Mouse (Mus musculus) gonadal fat pad, adult 2 months (tissue): ENCODE measurements around the gene Rasl11a. TPM values are rescaled to one million over a fixed set of nuclear protein-coding genes. Genes with fewer than 3 reads are reported as not detected.
"Not testable (repeated sequence)": the region's sequence is repeated elsewhere in the genome, so short reads cannot be mapped to it uniquely, and the experiment has no call there.

ENCODE experiments used
- DNase-seq: peaks from one replicate; pipeline ENCODE4 v3.0.0-alpha.2; 2012; ENCODE audit warnings: low read depth
- polyA plus RNA-seq: library from polyadenylated mRNA; depleted of rRNA; stranded (reverse); fragments of >200 nt; gene quantifications from 2 replicates; pipeline ENCODE4 v1.2.3, GENCODE M21; 2012

Gene Rasl11a
- polyA plus RNA-seq, 1 experiment = 9.1 TPM

- no peak for DNase-seq
Observed at GRCm38 (mm10) chr5:146844301-146844941, 450 bp upstream of the Rasl11a start.

DNA sequence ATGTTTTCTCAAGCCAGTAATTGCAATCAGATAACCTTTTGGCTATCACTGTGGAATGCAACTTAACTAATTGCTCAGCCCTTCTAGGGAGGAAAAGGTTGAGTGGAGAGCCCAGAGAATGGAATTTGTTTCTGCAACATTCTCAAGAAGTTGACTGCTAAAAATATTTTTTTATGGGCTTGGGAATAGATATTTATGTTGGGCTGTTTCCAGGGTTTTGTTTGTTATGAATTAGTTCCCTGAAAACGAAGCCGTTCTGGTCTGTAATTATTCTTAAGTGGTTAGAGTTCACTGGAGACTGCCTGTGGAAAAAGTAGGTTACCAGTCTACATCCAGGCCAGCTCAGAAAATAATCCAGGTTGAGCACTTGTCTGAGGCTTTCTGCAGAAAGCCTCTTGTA lies 1.6 kb downstream of the Rasl11a start:
- no peak for DNase-seq

DNA sequence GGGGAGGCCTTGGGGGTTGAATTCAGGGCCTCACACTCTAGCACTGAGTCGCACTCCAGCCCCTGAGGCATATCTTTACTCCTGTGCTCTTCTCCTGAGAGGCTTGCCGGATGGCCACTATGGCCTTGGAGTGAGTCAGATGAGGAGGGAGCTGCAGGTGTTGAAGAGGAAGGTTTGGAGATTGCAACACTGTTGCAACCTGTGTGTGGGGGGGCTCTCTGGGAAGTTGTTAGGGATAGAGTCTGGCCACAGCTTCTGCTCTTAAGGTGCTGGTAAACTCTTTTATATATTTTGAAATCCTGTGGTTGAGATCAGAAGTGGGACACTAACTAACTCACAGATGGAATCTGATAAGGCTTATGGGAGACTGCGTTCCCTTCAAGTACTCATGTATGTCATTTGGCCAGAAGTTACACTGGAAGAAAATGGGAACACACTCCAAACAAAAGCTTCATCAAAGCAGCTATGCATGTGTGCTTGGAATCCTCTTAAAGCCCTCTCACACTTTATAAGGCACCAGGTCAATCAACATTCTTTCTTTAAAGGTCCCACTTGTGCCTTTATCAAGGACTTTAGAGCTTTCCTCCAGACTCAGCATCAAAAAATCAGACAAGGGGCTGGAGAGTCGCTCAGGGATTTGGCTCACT lies 4.2 kb downstream of the Rasl11a start:
- no peak for DNase-seq

DNA sequence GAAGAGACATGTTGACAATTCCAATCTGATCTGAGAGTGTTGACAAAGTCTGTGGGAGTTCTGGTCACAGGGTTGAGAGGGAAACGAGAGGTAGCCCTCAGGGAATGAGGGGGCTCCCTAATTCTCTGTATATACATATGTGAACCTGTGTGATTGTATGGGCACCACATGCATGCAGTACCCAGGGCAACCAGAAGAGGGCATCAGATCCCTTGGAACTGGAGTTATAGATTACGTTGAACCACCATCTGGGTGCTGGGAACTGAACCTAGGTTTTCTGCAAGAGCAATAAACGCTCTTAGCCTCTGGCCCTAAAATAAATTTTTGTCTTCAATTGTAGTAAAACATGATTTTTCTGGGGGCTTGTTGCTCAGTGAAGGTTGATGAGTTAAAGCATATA lies 11.2 kb downstream of the Rasl11a start:
- no peak for DNase-seq

DNA sequence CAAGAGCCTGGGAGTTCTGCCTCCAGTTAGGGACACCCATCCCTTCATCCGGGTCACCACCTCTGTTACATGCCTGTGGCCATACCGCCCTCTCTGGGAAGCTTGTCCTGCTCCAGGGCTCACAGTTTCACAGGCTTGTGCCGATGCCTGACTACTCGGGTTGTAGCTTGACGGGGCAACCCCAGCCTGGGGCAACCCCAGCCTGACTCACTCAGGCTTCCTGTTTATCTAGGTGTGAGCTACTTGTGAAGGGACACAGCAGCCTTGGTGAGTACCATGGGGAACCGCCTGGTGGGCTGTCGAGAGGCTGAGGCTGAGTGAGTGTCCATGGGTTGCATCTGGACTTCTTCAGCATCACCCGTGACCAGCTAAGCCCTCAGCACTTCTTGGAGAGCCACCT lies 12.7 kb downstream of the Rasl11a start:
- DNase-seq = no peak

GRCm38 (mm10) chr5:146858772-146859171 lies 13.9 kb downstream of the Rasl11a start:
- DNase-seq = no peak

DNA sequence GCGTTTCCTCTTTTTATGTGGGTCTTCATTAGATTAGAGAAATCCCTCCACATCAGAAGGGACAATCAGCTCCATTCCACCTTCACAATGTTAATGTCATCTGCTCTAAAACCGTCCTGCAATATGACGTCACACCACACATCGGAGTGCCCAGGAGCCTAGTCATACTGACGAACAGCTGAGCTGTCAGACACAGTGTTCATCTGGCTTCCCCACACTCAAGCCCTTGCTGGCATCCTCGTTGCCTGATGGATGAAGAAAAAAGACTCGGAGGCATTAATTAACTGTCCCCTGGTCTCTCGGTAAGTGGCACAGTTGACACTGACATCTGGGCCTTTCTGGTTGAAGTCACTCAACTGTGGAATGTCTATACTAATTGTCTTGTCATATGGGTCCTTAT lies 14.4 kb downstream of the Rasl11a start:
- DNase-seq = no peak

DNA sequence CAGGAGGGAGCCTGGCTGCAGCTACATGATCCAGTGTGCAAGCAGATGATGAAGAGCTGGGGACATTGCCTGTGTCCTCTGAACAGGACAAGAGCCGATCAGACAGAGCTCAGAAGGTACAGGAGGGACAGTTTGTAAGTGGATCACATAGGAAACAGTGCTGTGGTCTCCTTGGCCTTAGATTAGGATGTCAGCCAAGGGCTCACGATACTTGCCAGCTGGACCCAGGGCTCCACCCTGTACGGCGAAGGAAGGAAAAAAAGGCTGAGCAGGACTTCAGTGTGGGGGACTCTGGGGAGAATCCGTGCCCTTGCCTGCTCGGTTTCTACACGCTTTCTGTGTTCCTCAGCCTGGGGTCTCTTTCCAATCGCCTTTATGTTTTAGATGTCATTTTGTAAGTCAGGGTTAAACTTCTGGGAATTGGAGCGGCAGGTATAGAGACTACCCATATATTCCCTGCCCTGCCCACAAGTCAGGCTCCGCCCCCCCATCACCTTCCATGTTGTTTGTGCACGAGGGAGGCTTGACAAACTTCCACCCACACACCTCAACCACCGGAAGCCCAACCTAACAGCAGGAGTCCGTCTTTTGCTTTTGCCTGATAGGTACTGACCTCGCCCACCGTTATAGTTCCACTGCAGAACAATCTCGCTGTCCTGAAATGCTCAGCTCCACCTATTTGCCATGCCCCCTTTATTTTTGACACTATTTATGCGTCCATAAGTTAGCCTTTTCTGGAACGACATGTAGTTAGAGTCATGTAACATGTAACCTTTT lies 15.5 kb downstream of the Rasl11a start:
- DNase-seq = no peak

DNA sequence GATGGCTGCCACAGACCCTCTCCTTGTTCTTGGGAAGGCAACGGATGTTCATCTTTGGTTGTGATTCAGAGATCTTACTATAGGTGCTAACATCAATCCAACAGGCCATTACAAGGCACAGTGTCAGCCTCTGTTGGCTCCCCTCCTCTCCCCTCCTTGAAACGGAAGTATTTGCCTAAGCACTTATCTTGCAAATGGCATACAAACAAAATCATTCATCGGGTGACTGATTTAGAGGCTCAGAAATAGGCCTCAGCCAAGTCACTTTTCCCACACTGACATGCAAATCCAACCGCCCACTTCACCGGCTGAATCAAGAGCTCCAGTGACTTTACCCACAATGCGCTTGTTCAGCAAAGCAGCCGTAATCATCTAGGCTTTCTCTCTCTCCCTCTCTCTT lies 16.7 kb downstream of the Rasl11a start:
- DNase-seq = no peak

- DNase-seq = no peak
Observed at GRCm38 (mm10) chr5:146865511-146865910, 20.6 kb downstream of the Rasl11a start.

- no peak for DNase-seq
Observed at GRCm38 (mm10) chr5:146866277-146866676, 21.4 kb downstream of the Rasl11a start.

- no peak for DNase-seq
Observed at GRCm38 (mm10) chr5:146867246-146867945, 22.5 kb downstream of the Rasl11a start.

DNA sequence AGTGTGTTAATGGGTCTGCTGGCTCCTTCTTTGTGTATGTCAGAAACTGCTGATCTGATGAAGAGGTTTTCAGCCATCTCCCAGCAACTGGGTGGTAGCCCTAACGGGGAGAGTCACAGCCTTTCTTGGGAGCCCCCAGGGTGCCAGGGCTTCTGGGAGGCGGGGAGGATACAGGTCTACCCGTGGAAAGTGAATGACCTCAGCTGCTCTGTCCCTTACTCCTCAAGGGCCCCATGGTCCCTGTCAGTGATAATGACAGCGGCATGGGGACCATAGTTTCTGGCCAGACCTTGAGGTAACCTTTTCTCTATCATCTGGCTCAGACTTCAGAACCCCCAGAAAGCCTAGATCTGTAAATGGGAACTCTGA lies 23.1 kb downstream of the Rasl11a start:
- no peak for DNase-seq

DNA sequence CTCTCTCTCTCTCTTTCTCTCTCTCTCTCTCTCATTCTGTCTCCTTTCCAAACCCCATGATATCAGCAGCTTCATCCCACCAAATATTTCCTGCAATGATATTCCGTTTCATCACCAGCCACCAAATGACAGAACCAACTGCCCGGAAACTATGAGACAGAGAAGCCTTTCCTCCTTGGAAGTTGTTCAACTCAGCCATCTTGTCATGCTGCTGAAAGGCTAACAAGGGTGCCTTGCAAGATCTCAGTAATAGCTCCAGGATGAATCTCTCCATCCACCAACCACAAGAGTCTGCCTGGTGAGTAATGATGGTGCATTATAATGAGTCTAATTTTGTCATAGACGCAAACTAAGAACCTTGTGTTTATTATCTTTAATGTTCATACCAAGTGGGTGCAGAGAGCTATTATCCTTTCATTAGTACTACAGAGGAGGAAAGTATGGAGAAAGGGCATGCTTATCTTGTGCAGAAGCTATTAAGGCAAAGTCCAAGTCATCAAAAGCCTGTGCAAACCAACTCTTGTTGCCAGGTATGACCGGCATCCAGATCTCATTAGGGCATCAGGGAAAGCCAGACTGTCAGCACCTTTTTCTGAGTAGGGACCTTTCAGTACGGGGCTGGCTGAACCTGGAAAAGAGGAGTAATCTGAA lies 28.2 kb downstream of the Rasl11a start:
- DNase-seq = no peak

DNA sequence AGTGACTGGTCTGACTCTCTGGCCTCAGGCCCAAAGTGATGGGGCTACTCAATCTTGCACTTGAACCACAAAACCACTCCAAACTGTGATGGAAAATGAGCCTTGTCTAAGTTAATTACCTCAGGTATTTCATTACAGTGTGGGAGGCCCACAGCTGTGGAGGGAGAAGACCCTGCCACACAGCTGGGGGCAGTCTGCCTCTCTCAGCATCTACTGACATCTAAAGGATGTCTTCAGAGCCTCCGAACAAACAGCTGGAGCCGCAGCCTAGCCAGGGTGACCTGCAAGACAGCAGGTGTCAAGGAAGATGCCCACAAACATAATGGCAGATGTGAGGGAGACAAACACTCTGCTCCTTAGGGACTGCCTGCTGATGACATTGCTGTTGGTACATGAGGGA lies 31.2 kb downstream of the Rasl11a start:
- DNase-seq = no peak

DNA sequence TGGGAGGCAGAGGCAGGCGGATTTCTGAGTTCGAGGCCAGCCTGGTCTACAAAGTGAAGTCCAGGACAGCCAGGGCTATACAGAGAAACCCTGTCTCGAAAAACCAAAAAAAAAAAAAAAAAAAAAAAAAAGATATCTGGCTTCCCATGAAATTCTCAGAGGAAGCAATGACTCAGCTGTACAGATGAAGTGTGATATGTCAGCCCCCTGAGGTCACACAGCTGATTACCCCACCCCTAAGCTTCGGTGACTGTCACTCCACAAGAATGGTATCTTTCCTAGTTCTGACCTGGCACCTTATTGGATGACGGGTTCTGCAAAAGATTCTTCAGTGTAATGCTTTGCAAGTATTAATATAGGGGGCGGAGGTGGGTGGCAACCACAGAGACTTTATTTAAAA lies 33.0 kb downstream of the Rasl11a start:
- not testable (repeated sequence) for DNase-seq

DNA sequence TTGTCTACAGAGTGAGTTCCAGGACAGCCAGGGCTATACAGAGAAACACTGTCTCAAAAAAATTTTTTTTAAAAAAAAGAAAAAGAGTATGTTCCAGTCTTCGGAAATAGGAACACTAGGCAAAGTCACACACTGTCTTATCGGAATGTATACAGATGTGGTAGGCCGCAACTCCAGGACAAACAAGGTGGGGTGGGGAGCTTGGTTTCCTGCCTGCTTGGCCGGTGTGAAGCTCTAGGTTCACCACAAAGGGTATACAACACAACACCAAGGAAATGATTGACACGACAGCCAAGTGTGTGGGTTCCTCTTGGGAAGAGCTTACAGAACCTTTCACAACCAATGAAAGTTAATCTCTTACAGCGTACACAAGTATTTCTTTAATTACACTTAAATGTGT lies 37.4 kb downstream of the Rasl11a start:
- DNase-seq = no peak

DNA sequence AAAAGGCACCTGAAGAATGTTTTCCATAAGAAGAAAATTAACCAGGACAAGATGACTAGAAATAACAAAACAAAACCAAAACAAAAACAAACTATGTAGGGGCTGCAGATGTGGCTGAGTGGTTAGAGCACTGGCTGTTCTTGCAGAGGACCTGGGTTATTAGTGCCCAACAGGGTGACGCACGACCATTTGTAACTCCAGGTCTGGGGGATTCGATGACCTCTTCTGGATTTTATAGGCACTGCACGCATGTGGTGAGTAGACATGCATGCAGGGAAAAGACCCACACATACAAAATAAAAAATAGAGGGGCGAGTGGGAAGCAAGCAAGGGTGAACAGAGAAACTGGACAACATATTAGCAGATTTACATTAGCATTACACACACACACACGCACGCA lies 38.2 kb downstream of the Rasl11a start:
- DNase-seq = no peak

- no peak for DNase-seq
Observed at GRCm38 (mm10) chr5:146883486-146884272, 38.8 kb downstream of the Rasl11a start.

DNA sequence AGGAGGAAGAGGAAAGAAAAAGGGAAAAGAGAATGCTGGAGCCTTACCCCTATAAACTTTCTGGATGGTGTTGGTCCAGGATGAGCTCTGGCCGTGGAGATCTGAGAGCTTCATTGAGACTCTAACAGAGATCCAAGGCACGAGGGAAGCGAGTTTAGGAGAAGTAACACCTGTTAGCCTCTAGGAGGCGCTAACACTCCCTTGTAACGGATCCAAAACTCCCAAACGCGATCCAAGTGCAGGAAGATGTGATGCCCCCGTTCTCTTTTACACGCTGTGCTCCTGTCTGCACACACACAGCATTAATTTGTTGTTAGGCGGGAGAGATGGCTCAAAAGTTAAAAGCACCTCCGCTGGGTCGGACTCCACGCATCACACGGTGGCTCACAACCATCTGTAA lies 46.3 kb downstream of the Rasl11a start:
- DNase-seq = no peak

DNA sequence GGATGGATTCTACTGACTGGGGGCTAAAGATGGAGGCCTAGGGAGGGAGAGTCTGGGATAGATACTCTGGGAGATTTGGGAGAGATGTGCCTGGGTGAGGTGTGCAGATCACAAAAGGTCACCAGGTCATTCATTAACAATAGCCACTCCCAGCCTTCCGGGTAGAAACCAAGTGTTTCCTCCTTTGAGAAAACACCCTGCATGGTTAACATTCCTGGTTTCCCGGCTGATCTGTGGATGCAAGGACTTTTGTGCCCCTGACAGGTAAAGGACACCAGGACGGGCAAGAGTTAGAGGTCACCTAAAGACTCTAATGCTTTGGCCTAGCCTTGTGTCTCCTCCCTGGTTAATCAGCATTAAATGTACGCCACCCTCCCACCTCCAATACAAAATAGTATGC lies 48.0 kb downstream of the Rasl11a start:
- DNase-seq = no peak
